Mouse (Mus musculus) hindbrain, embryonic 10.5 days (tissue): Measurements from ENCODE around the gene Cpne8. TPM values are rescaled to one million over a fixed set of nuclear protein-coding genes. Genes with fewer than 3 reads are reported as not detected.
"Not testable (repeated sequence)": the region's sequence is repeated elsewhere in the genome, so short reads cannot be mapped to it uniquely, and the experiment has no call there.

Source experiments
- DNase-seq: peaks from one replicate; pipeline ENCODE4 v3.0.0-alpha.2; 2017; ENCODE audit warnings: low spot score
- H3K27ac ChIP-seq: fragments of 300-500 bp; sonication (generic); 2 replicates; pipeline ENCODE4 v1.5.1; 2016; ENCODE audit warnings: mild to moderate bottlenecking, moderate library complexity
- H3K27me3 ChIP-seq: fragments of 300-500 bp; sonication (generic); 2 replicates; pipeline ENCODE4 v1.6.1; 2016; ENCODE audit warnings: mild to moderate bottlenecking; ENCODE audit not compliant: poor library complexity, insufficient read depth, severe bottlenecking
- H3K36me3 ChIP-seq: fragments of 300-500 bp; sonication (generic); 2 replicates; pipeline ENCODE4 v1.6.1; 2016; ENCODE audit warnings: mild to moderate bottlenecking, moderate library complexity
- H3K4me1 ChIP-seq: fragments of 300-500 bp; sonication (generic); replicated peaks from 2 replicates; pipeline ENCODE4 v1.6.1; 2016; ENCODE audit warnings: mild to moderate bottlenecking
- H3K4me3 ChIP-seq: fragments of 300-500 bp; sonication (generic); 2 replicates; pipeline ENCODE4 v1.5.1; 2016; ENCODE audit warnings: mild to moderate bottlenecking, moderate library complexity
- H3K9me3 ChIP-seq: fragments of 300-500 bp; sonication (generic); 2 replicates; pipeline ENCODE4 v1.6.1; 2016; ENCODE audit warnings: mild to moderate bottlenecking, moderate library complexity
- WGBS: fragments of 180-500 bp; shearing (Covaris S2); methylation state at CpG from one replicate; pipeline ENCODE4 v1.1.7; 2016; 5-methylcytosine and 5-hydroxymethylcytosine counted together
- polyA plus RNA-seq: library from polyadenylated mRNA; unstranded; fragments of >200 nt; fragmentation: Nextera tagmentation; extraction: Ambion mirVana; gene quantifications from 2 replicates; pipeline ENCODE4 v1.2.1, GENCODE M21; 2016

The Cpne8 gene
- polyA plus RNA-seq, 1 experiment from 2014 or later, result 3.9 TPM

GRCm38 (mm10) chr15:90658053-90658452, 21.2 kb downstream of the Cpne8 start:
- no peak overlapping the region for H3K27ac ChIP-seq

DNA sequence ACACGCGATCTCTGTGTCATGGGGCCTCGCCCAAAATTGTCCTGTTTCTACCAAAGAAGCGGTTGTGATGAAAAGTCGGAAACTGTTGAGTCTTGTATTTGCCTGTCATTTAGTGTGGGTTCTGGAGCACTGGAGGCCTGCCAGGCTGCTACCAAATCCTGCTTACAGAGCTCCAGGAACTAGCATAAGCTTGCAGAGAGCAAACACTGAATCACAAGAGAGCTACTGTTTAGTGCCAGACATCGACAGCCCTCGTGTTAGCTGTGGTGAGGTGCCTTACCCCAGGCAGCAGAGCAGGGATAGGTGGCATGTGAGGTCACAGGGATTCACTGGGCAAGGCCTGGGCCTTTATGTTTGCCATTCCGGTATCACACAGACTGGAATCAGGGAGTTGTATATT, 22.7 kb downstream of the Cpne8 start:
- Histone ChIP-seq H3K4me3 (no peak overlapping the region), H3K36me3 (no peaks in the 10 kb centered on the region), H3K27ac (no peak overlapping the region), H3K27me3 (no peaks in the 10 kb centered on the region), H3K9me3 (no peaks in the 10 kb centered on the region), H3K4me1 (no peaks in the 10 kb centered on the region)
- DNase-seq, result no peak
- WGBS, result 89% methylated on average over 8 of the region's 8 CpGs

More at GRCm38 (mm10) chr15:90658053-90658452, 21.2 kb downstream of the Cpne8 start:
- H3K9me3 ChIP-seq, result no peaks in the 10 kb centered on the region
- H3K36me3 ChIP-seq, result no peaks in the 10 kb centered on the region
- 75% methylated on average over 2 of the region's 2 CpGs for WGBS
- H3K4me3 ChIP-seq, result no peak overlapping the region
- no peaks in the 10 kb centered on the region for H3K27me3 ChIP-seq
- DNase-seq, result no peak
- H3K4me1 ChIP-seq, result no peaks in the 10 kb centered on the region

DNA sequence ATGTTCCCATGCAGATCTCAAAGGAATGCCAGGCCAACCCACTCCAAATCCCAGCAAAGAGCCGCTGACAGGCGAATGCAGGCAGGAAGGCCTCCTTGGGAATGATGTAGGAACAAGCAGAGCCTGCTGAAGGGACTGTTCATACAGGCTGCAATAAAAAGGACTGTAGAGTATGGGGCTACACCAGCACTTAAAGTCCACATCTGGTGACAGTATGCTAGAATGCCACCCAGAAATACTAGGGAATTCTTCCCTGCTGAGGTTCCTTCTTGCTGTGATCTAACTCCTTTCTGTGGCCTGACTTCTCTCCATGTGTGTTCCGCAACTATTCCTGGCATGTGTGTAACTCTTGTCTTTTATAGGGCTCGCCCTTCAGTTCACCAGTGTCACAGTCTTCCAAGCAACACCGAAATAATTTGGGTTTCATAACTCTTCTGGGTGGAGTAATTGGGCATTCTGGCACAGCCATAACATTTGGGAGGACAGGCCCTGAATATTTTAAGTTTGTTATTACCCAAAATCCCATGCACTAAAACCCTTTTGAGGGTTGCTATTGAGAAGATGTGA, 32.1 kb downstream of the Cpne8 start:
- no peaks in the 10 kb centered on the region for H3K36me3 ChIP-seq
- H3K9me3 ChIP-seq, result peaks cover 5% of the 10 kb centered on the region; the same call in 1 of the 2 replicates
- H3K4me3 ChIP-seq, result no peak overlapping the region
- no peaks in the 10 kb centered on the region for H3K27me3 ChIP-seq
- WGBS, result 86% methylated on average over 5 of the region's 5 CpGs
- H3K4me1 ChIP-seq, result 0 out of 2 replicates have a peak, but pooled peaks cover 4% of the 10 kb centered on the region
- DNase-seq, result no peak
- peak overlapping the region; percentile 57 for H3K27ac ChIP-seq

GRCm38 (mm10) chr15:90646326-90646725, 32.9 kb downstream of the Cpne8 start:
- Histone ChIP-seq H3K27ac (no peak overlapping the region; the same call in 1 of the 2 replicates), H3K27me3 (no peaks in the 10 kb centered on the region), H3K4me1 (0 out of 2 replicates have a peak, but pooled peaks cover 4% of the 10 kb centered on the region), H3K9me3 (peaks cover 5% of the 10 kb centered on the region; the same call in 1 of the 2 replicates), H3K4me3 (no peak overlapping the region), H3K36me3 (no peaks in the 10 kb centered on the region)
- no peak for DNase-seq
- WGBS, result 49% methylated on average over 4 of the region's 4 CpGs

- DNase-seq, result no peak
- Histone ChIP-seq H3K27me3 (no peaks in the 10 kb centered on the region), H3K9me3 (peaks cover 5% of the 10 kb centered on the region; the same call in 1 of the 2 replicates), H3K36me3 (no peaks in the 10 kb centered on the region), H3K4me3 (no peak overlapping the region), H3K4me1 (0 out of 2 replicates have a peak, but pooled peaks cover 4% of the 10 kb centered on the region), H3K27ac (no peak overlapping the region)
- 92% methylated on average over 10 of the region's 10 CpGs for WGBS
These were observed 33.4 kb downstream of the Cpne8 start for GRCm38 (mm10) chr15:90645828-90646227.

DNA sequence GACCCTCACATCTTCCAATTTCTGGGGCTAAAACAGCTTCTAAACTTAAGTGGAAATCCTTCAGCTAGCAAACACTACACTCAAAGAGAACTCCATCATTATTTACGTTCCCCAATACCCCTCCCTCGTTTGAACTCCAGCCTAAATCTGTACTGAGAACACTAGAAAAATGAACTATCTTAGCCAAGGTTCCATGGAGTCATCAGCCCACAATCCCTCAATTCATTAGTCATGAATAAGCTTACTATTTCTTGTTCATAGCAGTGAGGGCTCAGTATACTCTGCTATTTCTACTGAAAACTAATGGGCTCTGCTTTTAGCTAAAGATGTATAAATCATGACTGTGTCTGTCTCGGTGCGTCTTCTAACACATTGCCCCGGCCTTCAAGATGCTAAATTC, 55.0 kb downstream of the Cpne8 start:
- no peaks in the 10 kb centered on the region for H3K9me3 ChIP-seq
- 90% methylated on average over 5 of the region's 5 CpGs for WGBS
- H3K36me3 ChIP-seq, result no peaks in the 10 kb centered on the region
- H3K4me3 ChIP-seq, result no peak overlapping the region
- no peak for DNase-seq
- H3K27ac ChIP-seq, result no peak overlapping the region
- no peaks in the 10 kb centered on the region for H3K27me3 ChIP-seq
- H3K4me1 ChIP-seq, result no peaks in the 10 kb centered on the region

DNA sequence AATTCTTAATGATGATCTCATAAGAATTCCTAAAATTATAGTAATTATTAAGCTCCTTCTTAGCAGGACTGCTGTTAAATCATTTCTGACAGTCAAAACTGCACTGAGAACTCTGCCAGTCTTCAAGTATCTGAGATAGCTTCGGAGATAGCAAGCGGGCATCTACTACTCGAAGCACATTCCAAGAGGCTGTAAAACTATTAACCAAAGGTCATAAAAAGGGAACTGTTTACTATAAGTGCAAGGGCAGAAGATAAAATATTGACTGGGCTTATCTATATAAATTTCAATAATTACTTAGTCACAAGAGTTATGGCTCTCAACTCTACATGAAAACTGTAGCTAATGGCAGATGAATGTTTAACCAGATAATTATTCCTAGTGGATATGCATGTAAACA, 57.2 kb downstream of the Cpne8 start:
- H3K36me3 ChIP-seq, result no peaks in the 10 kb centered on the region
- 96% methylated on average over 3 of the region's 3 CpGs for whole genome bisulfite sequencing
- H3K9me3 ChIP-seq, result no peaks in the 10 kb centered on the region
- H3K27me3 ChIP-seq, result no peaks in the 10 kb centered on the region
- DNase-seq, result no peak
- no peak overlapping the region for H3K4me3 ChIP-seq
- no peak overlapping the region for H3K27ac ChIP-seq
- H3K4me1 ChIP-seq, result no peaks in the 10 kb centered on the region

DNA sequence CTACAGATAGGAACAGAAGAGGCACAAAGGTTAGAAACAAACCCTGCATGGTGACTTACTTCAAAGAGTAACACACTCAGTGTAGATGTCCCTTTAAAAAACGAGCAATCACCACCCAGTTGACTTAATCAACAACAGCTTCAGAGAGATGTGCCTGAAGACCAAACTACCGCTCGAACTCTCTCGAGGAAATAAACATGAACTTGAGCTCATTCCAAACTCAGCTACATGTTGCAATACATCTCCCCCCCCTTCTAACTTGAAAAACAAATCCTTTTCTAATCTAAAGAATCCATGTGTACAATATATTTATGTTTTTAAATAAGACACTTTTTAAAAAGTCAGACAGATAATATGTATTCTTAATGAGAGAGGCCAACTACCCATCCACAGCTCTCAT, 59.5 kb downstream of the Cpne8 start:
- no peak for DNase-seq
- no peak overlapping the region for H3K27ac ChIP-seq
- no peaks in the 10 kb centered on the region for H3K27me3 ChIP-seq
- no peaks in the 10 kb centered on the region for H3K36me3 ChIP-seq
- WGBS, result 71% methylated on average over 4 of the region's 4 CpGs
- no peaks in the 10 kb centered on the region for H3K4me1 ChIP-seq
- no peaks in the 10 kb centered on the region for H3K9me3 ChIP-seq
- H3K4me3 ChIP-seq, result no peak overlapping the region

- no peaks in the 10 kb centered on the region for H3K9me3 ChIP-seq
- no peaks in the 10 kb centered on the region for H3K27me3 ChIP-seq
- no peaks in the 10 kb centered on the region for H3K4me1 ChIP-seq
- H3K27ac ChIP-seq, result no peak overlapping the region
- DNase-seq, result no peak
- no peaks in the 10 kb centered on the region for H3K36me3 ChIP-seq
- H3K4me3 ChIP-seq, result no peak overlapping the region
- 82% methylated on average over 8 of the region's 8 CpGs for WGBS
These were observed 63.0 kb downstream of the Cpne8 start for GRCm38 (mm10) chr15:90616116-90616798.

GRCm38 (mm10) chr15:90610767-90611166, 68.5 kb downstream of the Cpne8 start:
- H3K4me3 ChIP-seq, DNase-seq, H3K36me3 ChIP-seq, H3K4me1 ChIP-seq, H3K27ac ChIP-seq, H3K9me3 ChIP-seq, H3K27me3 ChIP-seq: not testable (repeated sequence)
- WGBS, result 83% methylated on average over 4 of the region's 4 CpGs

DNA sequence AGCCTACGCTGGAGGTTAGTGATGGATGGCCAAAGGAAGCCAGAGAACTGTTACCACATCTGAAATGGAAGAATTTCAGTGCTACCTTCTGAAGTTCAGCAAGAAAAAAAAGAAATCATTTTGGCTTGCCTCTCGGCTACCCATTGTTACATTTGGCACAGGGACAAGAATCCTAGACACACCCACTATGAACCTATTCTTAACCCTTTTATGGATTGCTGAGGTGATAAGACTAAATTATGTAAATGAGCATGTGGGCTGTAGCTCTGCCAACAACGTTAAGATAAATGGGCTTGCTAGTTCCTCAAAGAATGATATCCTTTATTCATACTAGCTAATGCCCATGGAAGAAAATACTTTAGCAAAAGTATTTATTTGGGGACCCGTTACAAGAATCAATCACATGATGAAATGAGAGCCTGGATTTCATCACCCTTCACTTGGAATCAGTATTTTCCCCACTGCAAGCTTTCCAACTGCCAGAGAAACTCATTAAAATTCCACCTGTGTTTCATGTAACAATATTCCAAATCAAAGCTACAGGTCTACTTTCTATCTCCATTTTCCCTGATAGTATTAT, 69.3 kb downstream of the Cpne8 start:
- Histone ChIP-seq H3K4me1 (no peaks in the 10 kb centered on the region), H3K36me3 (no peaks in the 10 kb centered on the region), H3K4me3 (no peak overlapping the region), H3K27me3 (no peaks in the 10 kb centered on the region), H3K9me3 (no peaks in the 10 kb centered on the region), H3K27ac (no peak overlapping the region)
- 75% methylated on average over 4 of the region's 4 CpGs for WGBS
- DNase-seq, result no peak

DNA sequence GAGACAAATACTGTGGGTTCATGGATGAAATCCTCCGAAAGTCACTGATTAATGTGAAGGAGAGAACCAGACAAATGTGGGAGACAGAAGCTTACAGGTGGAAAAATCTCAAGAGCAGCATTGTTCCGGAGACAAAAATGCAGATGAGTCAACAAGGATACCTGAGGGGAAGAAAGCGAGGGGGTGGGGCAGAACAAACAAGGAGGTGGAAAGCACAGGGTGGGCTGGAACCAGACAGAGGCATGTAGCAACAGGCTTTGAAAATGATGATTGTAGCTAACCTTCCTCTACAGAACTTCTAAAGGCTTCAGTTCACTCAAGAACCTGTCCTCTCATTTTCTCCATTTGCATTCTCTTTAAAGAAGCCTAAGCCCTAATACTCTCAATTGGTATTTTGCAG, 70.9 kb downstream of the Cpne8 start:
- Histone ChIP-seq H3K9me3 (no peaks in the 10 kb centered on the region), H3K4me3 (no peak overlapping the region), H3K27me3 (no peaks in the 10 kb centered on the region), H3K36me3 (no peaks in the 10 kb centered on the region), H3K4me1 (no peaks in the 10 kb centered on the region), H3K27ac (no peak overlapping the region)
- WGBS, result 76% methylated on average over 3 of the region's 3 CpGs
- DNase-seq, result no peak

GRCm38 (mm10) chr15:90607181-90607580, 72.1 kb downstream of the Cpne8 start:
- Histone ChIP-seq H3K27me3 (no peaks in the 10 kb centered on the region), H3K4me1 (no peaks in the 10 kb centered on the region), H3K36me3 (no peaks in the 10 kb centered on the region), H3K9me3 (no peaks in the 10 kb centered on the region), H3K4me3 (no peak overlapping the region), H3K27ac (no peak overlapping the region)
- 88% methylated on average over 3 of the region's 3 CpGs for WGBS
- DNase-seq, result no peak
